Mouse (Mus musculus) brain, embryonic 14.5 days (tissue): ENCODE data around the gene AI837181.

Experiments
- CTCF ChIP-seq: fragments of 200-500 bp; IDR thresholded peaks from 2 replicates; pipeline ENCODE4 v1.5.1; 2012; ENCODE audit warnings: inconsistent platforms, mild to moderate bottlenecking, moderate library complexity, borderline replicate concordance; ENCODE audit not compliant: insufficient read depth, insufficient read length; ENCODE audit errors: extremely low read depth
- POLR2A ChIP-seq: fragments of 200-500 bp; IDR thresholded peaks from 2 replicates; pipeline ENCODE4 v1.6.1; 2012; ENCODE audit warnings: mild to moderate bottlenecking, inconsistent platforms, borderline replicate concordance; ENCODE audit not compliant: poor library complexity, insufficient read depth, insufficient read length, severe bottlenecking; ENCODE audit errors: extremely low read depth

- TF ChIP-seq POLR2A (no peak), CTCF (no peak)
Measured at GRCm38 (mm10) chr19:5444954-5445353, 20.0 kb downstream of the AI837181 start.
